Mouse (Mus musculus) megakaryocyte, embryonic 14.5 days (primary cell): ENCODE data around the gene Ahnak2.

ENCODE experiments used
- FLI1 ChIP-seq: IDR thresholded peaks from 2 replicates; pipeline ENCODE4 v1.6.1; 2012; ENCODE audit warnings: low read length, inconsistent platforms, mixed read lengths
- GATA1 ChIP-seq: IDR thresholded peaks from 3 replicates; pipeline ENCODE4 v1.6.1; 2012; ENCODE audit warnings: mixed read lengths, low read length, inconsistent platforms, borderline replicate concordance

DNA sequence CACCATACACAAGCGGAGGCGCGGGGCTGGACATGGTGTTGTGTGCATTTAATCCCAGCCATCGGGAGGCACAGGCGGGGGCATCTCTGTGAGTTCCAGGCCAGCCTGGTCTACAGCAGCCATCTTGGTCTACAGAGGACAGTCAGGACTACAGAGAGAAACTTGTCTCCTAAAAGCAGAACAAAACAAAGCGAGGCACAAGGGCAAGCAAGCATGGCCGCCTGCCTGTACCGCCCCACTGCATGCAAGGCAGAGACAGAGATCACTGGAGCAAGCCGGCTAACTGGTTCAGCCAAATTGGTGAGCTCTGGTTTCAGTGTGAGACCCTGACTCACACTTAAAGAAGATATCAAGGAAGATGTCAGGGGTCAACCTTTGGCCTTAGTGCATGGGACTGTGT is 47.9 kb upstream of the Ahnak2 start:
- TF ChIP-seq GATA1 (no peak), FLI1 (no peak)
